21 mouse cellular contexts compared by ENCODE assay signal in genomic region chr7:6152036-6152435, GRCm38 (mm10). TPM values are rescaled to one million over a fixed set of nuclear protein-coding genes. Genes with fewer than 3 reads are reported as not detected.
DNase-seq lines count a peak whose midpoint lies in the region; ATAC-seq and TF ChIP-seq lines count a peak whose summit lies in the region.
"Had no signal": no experiment of that assay in that cellular context is flagged by ENCODE, and none has a peak within 500 bp of the region (broad histone marks: within the 10 kb centered on the region; RNA-seq: fewer than 3 reads in every experiment).

No protein-coding gene starts in this region.

- no peaks in the 10 kb centered on the region for H3K27me3 ChIP-seq in heart, postnatal 0 days (ENCODE audit: control insufficient read depth, insufficient read depth, low read length)
- H3K27me3 ChIP-seq in small intestine, adult 2 months (ENCODE audit: control insufficient read depth, insufficient read depth, low read length): no peaks in the 10 kb centered on the region
- H3K27me3 ChIP-seq in hindbrain, embryonic 14.5 days (ENCODE audit: control insufficient read depth, insufficient read depth, low read length): no peaks in the 10 kb centered on the region
- H3K27me3 ChIP-seq: forebrain, embryonic 13.5 days; heart, embryonic 12.5 days; lung, embryonic 15.5 days; neural tube, embryonic 13.5 days had no signal

- intact Hi-C loops in heart, postnatal 36 days (cut with DNase I): no loop called here

- H3K4me2 ChIP-seq in heart, postnatal 0 days (ENCODE audit: low read depth, low read length): no peak overlapping the region
- no peak overlapping the region for H3K4me2 ChIP-seq in hindbrain, embryonic 14.5 days (replicated peaks)
- H3K4me2 ChIP-seq: forebrain, embryonic 13.5 days; heart, embryonic 12.5 days; lung, embryonic 15.5 days; neural tube, embryonic 13.5 days had no signal

- no peak overlapping the region for H3K9ac ChIP-seq in heart, postnatal 0 days (replicated peaks; ENCODE audit: low read depth, low read length)
- no peak overlapping the region for H3K9ac ChIP-seq in hindbrain, embryonic 14.5 days
- H3K9ac ChIP-seq: forebrain, embryonic 13.5 days; heart, embryonic 12.5 days; lung, embryonic 15.5 days; neural tube, embryonic 13.5 days had no signal

- no peak for TF ChIP-seq CTCF in heart, postnatal 0 days (IDR thresholded peaks at IDR 0.05; ENCODE audit: low read depth)
- no peak for TF ChIP-seq CTCF in small intestine, adult 2 months (IDR thresholded peaks at IDR 0.05; ENCODE audit: extremely low read depth, insufficient read length, insufficient replicate concordance, low read depth, low read length)

- H3K4me1 ChIP-seq in heart, postnatal 0 days (ENCODE audit: control insufficient read depth, insufficient read depth): peaks cover 71% of the 10 kb centered on the region
- H3K4me1 ChIP-seq in small intestine, adult 2 months (ENCODE audit: control insufficient read depth, insufficient read depth, insufficient read length, low read length): peaks cover 41% of the 10 kb centered on the region
- peaks cover 18% of the 10 kb centered on the region for H3K4me1 ChIP-seq in hindbrain, embryonic 14.5 days (replicated peaks; ENCODE audit: control insufficient read depth, insufficient read depth, low read length)

- no peak for TF ChIP-seq POLR2A in small intestine, adult 2 months (IDR thresholded peaks at IDR 0.05; ENCODE audit: low read depth, low read length)

- H3K27ac ChIP-seq in heart, postnatal 0 days (ENCODE audit: low read depth): peak overlapping the region; percentile 36
- H3K27ac ChIP-seq in small intestine, adult 2 months (ENCODE audit: insufficient read depth, low read depth, low read length): peak overlapping the region; percentile 40
- H3K27ac ChIP-seq in hindbrain, embryonic 14.5 days: no peak overlapping the region
- H3K27ac ChIP-seq: forebrain, embryonic 13.5 days; hindbrain, embryonic 10.5 days; lung, embryonic 15.5 days; neural tube, embryonic 13.5 days had no signal

- H3K9me3 ChIP-seq in heart, postnatal 0 days (replicated peaks; ENCODE audit: control insufficient read depth, low read length): no peaks in the 10 kb centered on the region
- H3K9me3 ChIP-seq in hindbrain, embryonic 14.5 days (ENCODE audit: control insufficient read depth, low read length): no peaks in the 10 kb centered on the region
- H3K9me3 ChIP-seq: forebrain, embryonic 13.5 days; heart, embryonic 12.5 days; lung, embryonic 15.5 days; neural tube, embryonic 13.5 days had no signal

- WGBS in heart, postnatal 0 days: 39% methylated on average over 3 of the region's 3 CpGs
- 21% methylated on average over 3 of the region's 3 CpGs for WGBS in small intestine, adult 2 months
- WGBS in hindbrain, embryonic 14.5 days: 81% methylated on average over 3 of the region's 3 CpGs

- H3K36me3 ChIP-seq in heart, postnatal 0 days (replicated peaks; ENCODE audit: control insufficient read depth, insufficient read depth, low read length): no peaks in the 10 kb centered on the region
- H3K36me3 ChIP-seq in small intestine, adult 2 months (ENCODE audit: control insufficient read depth, insufficient read depth, low read length): no peaks in the 10 kb centered on the region
- no peaks in the 10 kb centered on the region for H3K36me3 ChIP-seq in hindbrain, embryonic 14.5 days (replicated peaks; ENCODE audit: control insufficient read depth, insufficient read depth)
- H3K36me3 ChIP-seq: heart, embryonic 12.5 days; lung, embryonic 15.5 days; neural tube, embryonic 13.5 days had no signal

- no peak for ATAC-seq in heart, postnatal 0 days (ENCODE audit: insufficient read depth, low read depth)
- ATAC-seq in hindbrain, embryonic 14.5 days (ENCODE audit: low FRiP score): no peak
- ATAC-seq: forebrain, embryonic 13.5 days had no signal

- no peak for TF ChIP-seq EP300 in heart, postnatal 0 days (IDR thresholded peaks at IDR 0.05; ENCODE audit: low read depth)

- DNase-seq in heart, postnatal 0 days (ENCODE audit: low spot score): no peak
- no peak for DNase-seq in heart, postnatal 36 days
- DNase-seq in retina, adult 2 months (ENCODE audit: low read depth, low spot score): peak; percentile 78
- no peak for DNase-seq in retina, embryonic 14.5 days (ENCODE audit: low spot score)
- peak; percentile 63 for DNase-seq in gastrocnemius, postnatal 25 days
- DNase-seq in hindbrain, embryonic 14.5 days (ENCODE audit: low spot score): no peak
- no peak for DNase-seq in ovary, postnatal 36 days (ENCODE audit: low spot score)
- DNase-seq: adrenal gland, postnatal 36 days; kidney, adult 8-10 months; kidney, postnatal 36 days had no signal

- H3K4me3 ChIP-seq in heart, postnatal 0 days (ENCODE audit: low read depth, low read length): no peak overlapping the region
- no peak overlapping the region for H3K4me3 ChIP-seq in small intestine, adult 2 months (ENCODE audit: low read depth, low read length)
- H3K4me3 ChIP-seq in hindbrain, embryonic 14.5 days (replicated peaks; ENCODE audit: low read length): no peak overlapping the region
- H3K4me3 ChIP-seq: forebrain, embryonic 13.5 days; heart, embryonic 12.5 days; hindbrain, embryonic 10.5 days; lung, embryonic 15.5 days; neural tube, embryonic 13.5 days had no signal

RNA-seq across cellular contexts. Expression of gene Zfp787, which starts 3.8 kb away (rescaled TPM):
- 84.1 and 86.2 TPM in 2 replicates for total RNA-seq in heart, postnatal 0 days (2014; rRNA removed; ENCODE audit: low replicate concordance)
- 37.6 and 38.5 TPM in 2 replicates for polyA plus RNA-seq in heart, postnatal 0 days (2015; fragmentation: Nextera tagmentation; extraction: Ambion mirVana)
- 10 to 100 TPM; 30.2 to 34.0 TPM for total RNA-seq in heart, postnatal 36 days (2021)
- 10 to 100 TPM; 27.3 to 30.7 TPM for total RNA-seq in gastrocnemius, postnatal 25 days (2021)
- 32.3 and 62.7 TPM in 2 replicates for polyA plus RNA-seq in small intestine, adult 2 months (2012; rRNA removed)
- polyA plus RNA-seq in hindbrain, embryonic 14.5 days (2014; fragmentation: Nextera tagmentation; extraction: Ambion mirVana): 14.2 and 14.5 TPM in 2 replicates

RNA-seq across cellular contexts. Expression of gene Zfp444, which starts 20.0 kb away (rescaled TPM):
- total RNA-seq in heart, postnatal 0 days (2014; rRNA removed; ENCODE audit: low replicate concordance): 24.2 and 58.7 TPM in 2 replicates
- 20.7 and 28.0 TPM in 2 replicates for polyA plus RNA-seq in heart, postnatal 0 days (2015; fragmentation: Nextera tagmentation; extraction: Ambion mirVana)
- total RNA-seq in heart, postnatal 36 days (2021): 10 to 100 TPM in 1 of 2 experiments, 1 to 10 TPM in 1; 9.4 to 11.4 TPM
- total RNA-seq in gastrocnemius, postnatal 25 days (2021): 1 to 10 TPM; 4.0 to 7.6 TPM
- 12.7 and 33.9 TPM in 2 replicates for polyA plus RNA-seq in small intestine, adult 2 months (2012; rRNA removed)
- polyA plus RNA-seq in hindbrain, embryonic 14.5 days (2014; fragmentation: Nextera tagmentation; extraction: Ambion mirVana): 74.7 and 80.0 TPM in 2 replicates

RNA-seq across cellular contexts. Expression of gene Galp, which starts 44.9 kb away (rescaled TPM):
- total RNA-seq in heart, postnatal 0 days (2014; rRNA removed; ENCODE audit: low replicate concordance): not detected in 2 replicates
- not detected in 2 replicates for polyA plus RNA-seq in heart, postnatal 0 days (2015; fragmentation: Nextera tagmentation; extraction: Ambion mirVana)
- total RNA-seq in heart, postnatal 36 days (2021): not detected
- not detected for total RNA-seq in gastrocnemius, postnatal 25 days (2021)
- polyA plus RNA-seq in small intestine, adult 2 months (2012; rRNA removed): not detected in 2 replicates
- not detected in 2 replicates for polyA plus RNA-seq in hindbrain, embryonic 14.5 days (2014; fragmentation: Nextera tagmentation; extraction: Ambion mirVana)
- total RNA-seq: adrenal gland, postnatal 36 days; ES-E14; layer of hippocampus, postnatal 10 days; left cerebral cortex, postnatal 14 days; monocyte, adult 5-6 weeks had no signal
- polyA plus RNA-seq: forebrain, embryonic 13.5 days; heart, embryonic 12.5 days; hindbrain, embryonic 10.5 days; limb, embryonic 14.5 days; lung, embryonic 15.5 days; neural tube, embryonic 13.5 days had no signal

Comparison
In these comparisons a context has a peak if more than half of its experiments do, and no peak if none do; other contexts are left out.
1. DNase-seq: peak in retina, adult 2 months (single experiment) and gastrocnemius, postnatal 25 days (single experiment); none in heart, postnatal 0 days (single experiment), heart, postnatal 36 days (0 of 2), retina, embryonic 14.5 days (single experiment), hindbrain, embryonic 14.5 days (single experiment) and ovary, postnatal 36 days (single experiment).